Mouse (Mus musculus) cerebellum, adult 2 months (tissue): ENCODE results near the gene 1810013L24Rik. TPM values are rescaled to one million over a fixed set of nuclear protein-coding genes. Genes with fewer than 3 reads are reported as not detected.
A peak's percentile ranks its signal among the peaks of the same experiment; 100 is the strongest.
"Not testable (repeated sequence)": the region's sequence is repeated elsewhere in the genome, so short reads cannot be mapped to it uniquely, and the experiment has no call there.

ENCODE experiments used
- DNase-seq, 2 experiments: peaks; one replicate each; pipeline ENCODE4 v3.0.0; 2021
- H3K27ac ChIP-seq: fragments of 200-500 bp; 2 replicates; pipeline ENCODE4 v1.5.1; 2012; ENCODE audit warnings: low read length, control low read depth, inconsistent platforms; ENCODE audit not compliant: insufficient read depth
- H3K27me3 ChIP-seq: fragments of 200-500 bp; 2 replicates; pipeline ENCODE4 v1.6.1; 2012; ENCODE audit warnings: inconsistent platforms, mild to moderate bottlenecking, low read length, moderate library complexity; ENCODE audit not compliant: control insufficient read depth, insufficient read depth
- H3K4me1 ChIP-seq: fragments of 200-500 bp; 2 replicates; pipeline ENCODE4 v1.6.1; 2011; ENCODE audit warnings: low read length; ENCODE audit not compliant: control insufficient read depth, insufficient read depth
- H3K4me3 ChIP-seq: fragments of 200-500 bp; replicated peaks from 2 replicates; pipeline ENCODE3; 2011; ENCODE audit warnings: mild to moderate bottlenecking, low read depth, low read length, control low read depth; ENCODE audit not compliant: insufficient read depth
- CTCF ChIP-seq: fragments of 200-500 bp; IDR thresholded peaks from 2 replicates; pipeline ENCODE4 v1.5.1; 2011; ENCODE audit warnings: low read depth, mild to moderate bottlenecking, control low read depth, low read length, moderate library complexity, borderline replicate concordance; ENCODE audit not compliant: insufficient read depth
- POLR2A ChIP-seq: fragments of 200-500 bp; IDR thresholded peaks from 2 replicates; pipeline ENCODE4 v1.6.1; 2011; ENCODE audit warnings: low read length, control low read depth, borderline replicate concordance; ENCODE audit not compliant: insufficient read depth
- WGBS: fragments of 180-500 bp; shearing (Covaris S2); methylation state at CpG from one replicate; pipeline ENCODE4 v1.1.7; 2018; 5-methylcytosine and 5-hydroxymethylcytosine counted together
- polyA plus RNA-seq: library from polyadenylated mRNA; depleted of rRNA; stranded (reverse); fragments of >200 nt; gene quantifications from 2 replicates; pipeline ENCODE4 v1.2.3, GENCODE M21; 2012; rRNA removed

1810013L24Rik gene
- polyA plus RNA-seq, 1 experiment, result 51.2 TPM

DNA sequence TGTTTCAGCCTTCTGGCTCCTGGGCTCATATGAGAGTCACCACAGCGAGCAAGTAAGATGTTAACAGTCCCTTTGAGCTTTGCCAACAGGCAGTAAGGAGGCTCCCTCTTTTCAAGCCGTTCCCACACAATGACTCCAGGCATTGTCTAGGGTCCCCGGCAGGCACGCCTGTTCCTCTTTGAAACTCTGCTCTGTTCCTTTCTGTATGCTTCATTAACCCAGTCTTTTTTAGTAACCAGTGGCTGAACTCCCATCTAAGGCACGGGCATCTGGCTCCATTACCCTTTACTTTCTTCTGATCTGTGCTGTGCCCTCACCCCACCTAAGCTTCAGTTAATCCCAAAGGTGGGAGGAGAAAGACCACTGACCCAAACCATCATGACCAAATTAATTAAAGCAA, 50.2 kb downstream of the 1810013L24Rik start:
- Histone ChIP-seq H3K4me1 (no peaks in the 10 kb centered on the region), H3K4me3 (no peak overlapping the region), H3K27ac (no peak overlapping the region), H3K27me3 (no peaks in the 10 kb centered on the region)
- no peak for TF ChIP-seq POLR2A
- TF ChIP-seq CTCF, result no peak
- 50% methylated on average over 5 of the region's 5 CpGs for WGBS
- no peak for DNase-seq

DNA sequence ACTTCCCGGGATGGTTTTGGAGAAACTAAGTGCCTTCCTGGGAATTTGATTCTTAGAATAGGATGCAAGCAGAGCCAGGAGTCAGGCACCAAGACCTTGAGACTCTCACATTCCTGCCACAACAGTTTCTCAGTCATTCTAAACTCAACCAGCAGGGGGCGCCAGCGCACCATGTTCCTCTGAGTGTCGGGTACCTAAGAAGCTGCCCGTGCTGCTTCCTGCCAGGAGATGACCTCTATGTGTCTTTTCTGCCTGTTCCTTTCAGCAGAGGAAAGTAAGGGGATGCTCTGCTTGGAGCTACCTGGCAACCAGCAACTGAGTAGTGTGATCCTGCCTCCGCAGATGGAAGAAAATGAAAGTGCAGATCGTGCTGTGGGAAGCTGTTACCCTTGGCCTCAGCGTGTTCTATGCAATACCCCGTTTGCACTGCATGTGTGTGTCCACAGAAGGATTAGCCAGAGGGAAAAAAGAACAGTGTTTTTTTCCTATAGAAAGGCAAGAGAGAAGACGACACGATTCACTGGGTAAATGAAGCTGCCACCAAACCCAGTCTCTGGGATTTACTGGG, 53.9 kb downstream of the 1810013L24Rik start:
- Histone ChIP-seq H3K27me3 (no peaks in the 10 kb centered on the region), H3K4me3 (peak overlapping the region; percentile 40), H3K4me1 (no peaks in the 10 kb centered on the region), H3K27ac (no peak overlapping the region)
- WGBS, result 20% methylated on average over 11 of the region's 11 CpGs
- TF ChIP-seq POLR2A (no peak), CTCF (peak; percentile 91)
- DNase-seq, result peak; percentile 85 to 94

DNA sequence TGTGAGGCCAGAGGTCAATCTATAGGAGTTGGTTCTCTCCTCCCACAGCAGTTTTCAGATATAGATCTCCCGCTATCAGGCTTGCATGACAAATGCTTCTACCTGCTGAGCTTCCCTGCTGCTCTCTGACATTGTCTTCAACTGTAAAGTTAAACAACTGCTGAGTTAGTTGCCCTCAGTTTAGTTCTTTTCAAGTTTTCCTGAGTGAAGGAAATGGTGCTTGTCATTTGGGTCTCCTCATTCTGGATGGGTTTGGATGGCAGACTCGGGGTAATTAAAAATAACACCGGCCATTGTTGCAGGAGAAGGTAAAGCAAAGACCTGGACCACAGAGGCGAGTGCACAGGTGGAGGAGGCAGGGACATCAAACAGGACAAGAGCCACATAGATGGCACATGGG, 64.3 kb downstream of the 1810013L24Rik start:
- H3K4me3 ChIP-seq, DNase-seq, H3K27ac ChIP-seq, H3K27me3 ChIP-seq, H3K4me1 ChIP-seq: not testable (repeated sequence)
- 50% methylated on average over 4 of the region's 4 CpGs for WGBS

DNA sequence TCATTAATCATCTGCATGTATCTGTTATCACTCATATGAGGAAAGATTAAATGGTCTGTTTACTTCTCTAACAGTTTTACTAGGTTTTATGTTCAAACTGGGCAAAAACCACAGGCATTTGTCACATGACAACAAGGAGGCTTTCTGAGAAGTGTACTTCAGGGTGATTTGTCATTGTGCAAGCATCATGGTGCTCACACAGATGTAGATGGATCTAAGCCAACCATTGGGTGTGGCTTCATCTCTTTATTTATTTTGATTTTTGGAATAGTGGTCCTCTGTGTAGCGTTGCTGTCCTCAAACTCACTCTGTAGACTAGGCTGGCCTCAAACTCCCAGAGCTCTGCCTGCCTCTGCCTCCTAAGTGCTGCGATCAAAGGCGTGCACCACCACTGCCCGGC, 65.4 kb downstream of the 1810013L24Rik start:
- no peak for DNase-seq
- 90% methylated on average over 4 of the region's 4 CpGs for WGBS
- no peak overlapping the region for H3K27ac ChIP-seq
- TF ChIP-seq CTCF, result no peak
- TF ChIP-seq POLR2A, result no peak
- no peaks in the 10 kb centered on the region for H3K27me3 ChIP-seq
- no peak overlapping the region for H3K4me3 ChIP-seq
- H3K4me1 ChIP-seq, result no peaks in the 10 kb centered on the region

DNA sequence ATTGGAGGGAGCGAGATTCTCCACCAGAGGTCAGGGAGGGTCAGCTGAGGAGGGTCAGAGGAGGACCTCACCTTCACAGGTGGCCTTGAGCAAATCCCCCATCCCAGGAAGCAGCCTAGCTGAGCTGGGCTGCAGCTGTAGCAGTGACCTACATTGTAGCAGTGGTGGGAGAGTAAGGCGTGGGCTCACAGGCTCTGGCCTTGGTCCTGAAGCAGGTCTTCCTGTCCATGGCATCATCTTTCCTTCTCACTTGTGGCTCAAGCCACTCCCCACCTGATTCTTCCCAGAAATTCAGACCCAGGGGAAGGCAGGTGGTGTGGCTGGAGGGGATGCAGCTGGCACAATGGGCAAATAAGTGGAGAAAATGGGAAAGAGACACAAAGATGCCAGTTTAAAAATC, 76.2 kb downstream of the 1810013L24Rik start:
- not testable (repeated sequence) for H3K27ac ChIP-seq, H3K4me1 ChIP-seq, H3K27me3 ChIP-seq, DNase-seq, H3K4me3 ChIP-seq
- WGBS, result 44% methylated on average over 2 of the region's 2 CpGs

Other genes with a start within 250 kb of the 1810013L24Rik start
- gene Pmm2, start 192.4 kb upstream of the 1810013L24Rik start, polyA plus RNA-seq, result 39.2 and 39.6 TPM in 2 replicates
- 19.0 and 19.4 TPM in 2 replicates for gene Tmem186, start 192.4 kb upstream of the 1810013L24Rik start, polyA plus RNA-seq
- 42.6 and 50.0 TPM in 2 replicates for gene Carhsp1, start 157.9 kb upstream of the 1810013L24Rik start, polyA plus RNA-seq
- not detected in 2 replicates for gene Gm5767, start 149.3 kb upstream of the 1810013L24Rik start, polyA plus RNA-seq
- gene Usp7, start 37.8 kb upstream of the 1810013L24Rik start, polyA plus RNA-seq, result 116 and 119 TPM in 2 replicates